ENCODE assay signal across 17 mouse cellular contexts in genomic region chr2:158389421-158389820, GRCm38 (mm10). TPM values are rescaled to one million over a fixed set of nuclear protein-coding genes. Genes with fewer than 3 reads are reported as not detected.
"Had no signal": no experiment of that assay in that cellular context is flagged by ENCODE, and none has a peak within 500 bp of the region (broad histone marks: within the 10 kb centered on the region; RNA-seq: fewer than 3 reads in every experiment).

No protein-coding gene starts in this region.

- DNase-seq: retina, postnatal 1 day; right cerebral cortex, adult 18-20 months; right cerebral cortex, postnatal 14 days; right cerebral cortex, postnatal 25 days; right cerebral cortex, postnatal 4 days; spleen, adult 18-20 months; thymus, adult 18-20 months; thymus, adult 2 months; thymus, postnatal 14 days; thymus, postnatal 25 days; thymus, postnatal 36 days; thymus, postnatal 4 days had no signal

- H3K4me2 ChIP-seq: neural tube, embryonic 13.5 days; neural tube, embryonic 15.5 days; stomach, embryonic 15.5 days had no signal

- H3K9ac ChIP-seq: neural tube, embryonic 13.5 days; neural tube, embryonic 15.5 days; stomach, embryonic 15.5 days had no signal

- H3K27me3 ChIP-seq: neural tube, embryonic 13.5 days; neural tube, embryonic 15.5 days; stomach, embryonic 15.5 days had no signal

- H3K4me3 ChIP-seq: neural tube, embryonic 13.5 days; neural tube, embryonic 15.5 days; stomach, embryonic 15.5 days had no signal

- H3K9me3 ChIP-seq: neural tube, embryonic 13.5 days; neural tube, embryonic 15.5 days; stomach, embryonic 15.5 days had no signal

- H3K4me1 ChIP-seq: neural tube, embryonic 13.5 days; neural tube, embryonic 15.5 days; stomach, embryonic 15.5 days had no signal

- H3K36me3 ChIP-seq: stomach, embryonic 15.5 days had no signal

- H3K27ac ChIP-seq: neural tube, embryonic 13.5 days; neural tube, embryonic 15.5 days; stomach, embryonic 15.5 days; stomach, postnatal 0 days had no signal

RNA-seq across cellular contexts. Expression of gene Snhg11, which starts 14.0 kb away (rescaled TPM):
- total RNA-seq: neutrophil, adult 5-6 weeks had no signal
